Comparison of ENCODE assay signal across 14 mouse cellular contexts in genomic region chr12:26679887-26680567, GRCm38 (mm10).
DNase-seq lines count a peak whose midpoint lies in the region; ATAC-seq and TF ChIP-seq lines count a peak whose summit lies in the region.
"Had no signal": no experiment of that assay in that cellular context is flagged by ENCODE, and none has a peak within 500 bp of the region (broad histone marks: within the 10 kb centered on the region; RNA-seq: fewer than 3 reads in every experiment).

No protein-coding gene starts in this region.

- H3K4me2 ChIP-seq in neural tube, embryonic 11.5 days (ENCODE audit: low read depth), result no peak overlapping the region
- H3K4me2 ChIP-seq in forebrain, postnatal 0 days (ENCODE audit: low read depth), result no peak overlapping the region
- no peak overlapping the region for H3K4me2 ChIP-seq in neural tube, embryonic 14.5 days (ENCODE audit: low read depth, low read length)
- H3K4me2 ChIP-seq: liver, embryonic 13.5 days had no signal

- no peak for DNase-seq in neural tube, embryonic 11.5 days (ENCODE audit: low spot score)
- no peak for DNase-seq in neural tube, embryonic 10.5 days (ENCODE audit: extremely low spot score, low spot score)
- DNase-seq in forebrain, postnatal 0 days, result peak; percentile 81
- DNase-seq in layer of hippocampus, adult 9-10 months (ENCODE audit: low spot score), result peak; percentile 32
- no peak for DNase-seq in heart, postnatal 10 days
- DNase-seq in spleen, adult 18-20 months, result no peak
- DNase-seq in gastrocnemius, postnatal 10 days, result no peak
- DNase-seq: adrenal gland, postnatal 25 days; cerebellum, adult 9-11 months; heart, postnatal 36 days; liver, embryonic 13.5 days; thymus, postnatal 14 days had no signal

- H3K9me3 ChIP-seq in neural tube, embryonic 11.5 days (ENCODE audit: control insufficient read depth, low read length), result no peaks in the 10 kb centered on the region
- H3K9me3 ChIP-seq in forebrain, postnatal 0 days (ENCODE audit: low read length), result no peaks in the 10 kb centered on the region
- H3K9me3 ChIP-seq in neural tube, embryonic 14.5 days (ENCODE audit: control insufficient read depth, low read length), result no peaks in the 10 kb centered on the region
- H3K9me3 ChIP-seq: liver, embryonic 13.5 days had no signal

- no peaks in the 10 kb centered on the region; the same call in 1 of the 2 replicates for H3K4me1 ChIP-seq in neural tube, embryonic 11.5 days (ENCODE audit: control insufficient read depth, insufficient read depth, low read length)
- peaks cover 5% of the 10 kb centered on the region for H3K4me1 ChIP-seq in forebrain, postnatal 0 days (ENCODE audit: insufficient read depth)
- H3K4me1 ChIP-seq in neural tube, embryonic 14.5 days (ENCODE audit: control insufficient read depth, insufficient read depth, low read length), result no peaks in the 10 kb centered on the region
- H3K4me1 ChIP-seq: liver, embryonic 13.5 days had no signal

- WGBS in neural tube, embryonic 11.5 days, result 65% methylated on average over 9 of the region's 9 CpGs
- WGBS in forebrain, postnatal 0 days, result 18% methylated on average over 9 of the region's 9 CpGs
- 39% methylated on average over 9 of the region's 9 CpGs for WGBS in neural tube, embryonic 14.5 days

- ATAC-seq in neural tube, embryonic 11.5 days (ENCODE audit: insufficient read depth, low FRiP score, low TSS enrichment), result no peak
- peak; percentile 94 for ATAC-seq in forebrain, postnatal 0 days
- ATAC-seq in neural tube, embryonic 14.5 days (ENCODE audit: low read depth), result no peak
- ATAC-seq: Patski had no signal

- 0 out of 2 replicates have a peak overlapping the region, but pooled peaks have one; percentile 56 for H3K27ac ChIP-seq in neural tube, embryonic 11.5 days (ENCODE audit: low read depth, low read length)
- peak overlapping the region; percentile 74 for H3K27ac ChIP-seq in forebrain, postnatal 0 days (ENCODE audit: low read depth, low read length)
- peak overlapping the region; percentile 46; the same call in 1 of the 2 replicates for H3K27ac ChIP-seq in neural tube, embryonic 14.5 days (ENCODE audit: low read depth, low read length)
- H3K27ac ChIP-seq: liver, embryonic 13.5 days had no signal

- H3K4me3 ChIP-seq in neural tube, embryonic 11.5 days (ENCODE audit: low read depth, low read length), result no peak overlapping the region
- H3K4me3 ChIP-seq in forebrain, postnatal 0 days (ENCODE audit: low read depth, low read length), result no peak overlapping the region
- no peak overlapping the region for H3K4me3 ChIP-seq in neural tube, embryonic 14.5 days (ENCODE audit: low read depth, low read length)
- H3K4me3 ChIP-seq: liver, embryonic 13.5 days had no signal

- H3K9ac ChIP-seq in neural tube, embryonic 11.5 days (ENCODE audit: low read length), result no peak overlapping the region
- no peak overlapping the region for H3K9ac ChIP-seq in forebrain, postnatal 0 days
- H3K9ac ChIP-seq in neural tube, embryonic 14.5 days (replicated peaks; ENCODE audit: low read depth, low read length), result no peak overlapping the region
- H3K9ac ChIP-seq: liver, embryonic 13.5 days had no signal

- H3K27me3 ChIP-seq in neural tube, embryonic 11.5 days (ENCODE audit: control insufficient read depth, insufficient read depth, low read length), result no peaks in the 10 kb centered on the region
- no peaks in the 10 kb centered on the region for H3K27me3 ChIP-seq in forebrain, postnatal 0 days (ENCODE audit: insufficient read depth, low read length)
- no peaks in the 10 kb centered on the region for H3K27me3 ChIP-seq in neural tube, embryonic 14.5 days (ENCODE audit: control insufficient read depth, insufficient read depth, low read length)
- H3K27me3 ChIP-seq: liver, embryonic 13.5 days; Patski had no signal

- intact Hi-C loops in heart, postnatal 10 days (cut with DNase I), result no loop called here

- H3K36me3 ChIP-seq in neural tube, embryonic 11.5 days (ENCODE audit: control insufficient read depth, insufficient read depth, low read length), result no peaks in the 10 kb centered on the region
- no peaks in the 10 kb centered on the region for H3K36me3 ChIP-seq in forebrain, postnatal 0 days (ENCODE audit: insufficient read depth)
- no peaks in the 10 kb centered on the region for H3K36me3 ChIP-seq in neural tube, embryonic 14.5 days (ENCODE audit: control insufficient read depth, insufficient read depth, low read length)
- H3K36me3 ChIP-seq: liver, embryonic 13.5 days had no signal

- no peak for TF ChIP-seq CTCF in forebrain, postnatal 0 days (IDR thresholded peaks at IDR 0.05; ENCODE audit: low read depth)

Comparison
In these comparisons a context has a peak if more than half of its experiments do, and no peak if none do; other contexts are left out.
1. DNase-seq: peak in forebrain, postnatal 0 days (single experiment) and layer of hippocampus, adult 9-10 months (single experiment); none in neural tube, embryonic 11.5 days (single experiment), neural tube, embryonic 10.5 days (single experiment), heart, postnatal 10 days (0 of 2), spleen, adult 18-20 months (0 of 2) and gastrocnemius, postnatal 10 days (single experiment).
2. Peak in every context shown above with its lines, with median percentiles within 50 percentile points of each other: H3K27ac ChIP-seq.